Mouse (Mus musculus) ES-Bruce4 (cell line): ENCODE results near the gene Eps15l1.

Experiments used
- CTCF ChIP-seq: IDR thresholded peaks from one replicate; pipeline ENCODE4 v1.8.1; 2011; ENCODE audit warnings: low read depth, low read length
- EP300 ChIP-seq: IDR thresholded peaks from 2 replicates; pipeline ENCODE4 v1.6.1; 2011; ENCODE audit warnings: low read depth, low read length; ENCODE audit not compliant: insufficient read depth
- POLR2A ChIP-seq: IDR thresholded peaks from one replicate; pipeline ENCODE4 v1.8.1; 2011; ENCODE audit warnings: low read length; ENCODE audit not compliant: insufficient read depth

- TF ChIP-seq POLR2A (no peak), EP300 (no peak), CTCF (no peak)
Measured at GRCm38 (mm10) chr8:72320803-72321583, 100.3 kb downstream of the Eps15l1 start.
